Mouse (Mus musculus): ENCODE measurements around the gene Hoxd3. TPM values are rescaled to one million over a fixed set of nuclear protein-coding genes. Genes with fewer than 3 reads are reported as not detected.

The Hoxd3 gene
- polyA plus RNA-seq, 1 experiment: not detected

DNA sequence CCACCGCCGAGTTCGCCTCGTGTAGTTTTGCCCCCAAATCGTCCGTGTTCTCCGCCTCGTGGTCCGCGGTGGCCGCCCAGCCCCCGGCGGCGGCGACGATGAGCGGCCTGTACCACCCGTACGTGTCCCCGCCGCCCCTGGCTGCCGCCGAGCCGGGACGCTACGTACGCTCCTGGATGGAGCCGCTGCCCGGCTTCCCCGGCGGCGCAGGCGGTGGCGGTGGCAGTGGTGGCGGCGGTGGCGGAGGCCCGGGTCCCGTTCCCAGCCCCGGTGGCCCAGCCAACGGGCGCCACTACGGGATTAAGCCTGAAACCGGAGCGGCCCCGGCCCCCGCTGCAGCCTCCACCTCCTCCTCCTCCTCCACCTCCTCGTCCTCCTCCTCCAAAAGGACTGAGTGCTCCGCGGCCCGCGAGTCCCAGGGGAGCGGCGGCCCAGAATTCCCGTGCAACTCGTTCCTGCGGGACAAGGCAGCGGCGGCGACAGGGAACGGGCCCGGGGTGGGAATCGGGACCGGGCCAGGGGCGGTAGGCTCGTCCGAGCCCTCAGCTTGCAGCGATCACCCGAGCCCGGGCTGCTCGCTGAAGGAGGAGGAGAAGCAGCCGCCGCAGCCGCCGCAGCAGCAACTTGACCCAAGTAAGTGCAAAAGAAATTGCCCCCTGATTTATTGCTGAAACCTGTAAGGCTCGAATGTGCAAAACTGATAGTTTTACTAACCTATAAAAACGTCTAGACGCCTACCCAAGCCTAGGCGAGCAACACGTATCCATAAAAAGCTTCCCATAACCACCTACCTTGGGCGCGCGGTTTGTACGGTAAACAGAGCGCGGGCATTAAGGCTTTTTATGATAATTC lies 13.3 kb upstream of the Hoxd3 start:
- TF ChIP-seq EP300 (IDR thresholded peaks at IDR 0.05; ENCODE audit: insufficient read depth, low read depth, low read length) (no peak), CTCF (IDR thresholded peaks at IDR 0.05; ENCODE audit: low read depth, low read length) (no peak), POLR2A (IDR thresholded peaks at IDR 0.05; ENCODE audit: insufficient read depth, low read length) (no peak)
- no peaks in the 10 kb centered on the region for H3K9me3 ChIP-seq (replicated peaks; ENCODE audit: control insufficient read depth, insufficient read depth, low read length, poor library complexity, severe bottlenecking)
- peaks cover 56% of the 10 kb centered on the region for H3K27me3 ChIP-seq (ENCODE audit: control insufficient read depth, insufficient read depth, low read length, poor library complexity, severe bottlenecking)
- peak overlapping the region; percentile 54 for H3K4me3 ChIP-seq (ENCODE audit: low read depth, low read length)
- no peaks in the 10 kb centered on the region for H3K4me1 ChIP-seq (ENCODE audit: control insufficient read depth, insufficient read depth, low read length)
- H3K9ac ChIP-seq (ENCODE audit: low read depth, poor library complexity, severe bottlenecking): peak overlapping the region; percentile 59
- no peak overlapping the region for H3K27ac ChIP-seq (ENCODE audit: insufficient read depth, low read length)
- H3K36me3 ChIP-seq (ENCODE audit: control insufficient read depth, insufficient read depth, low read length, poor library complexity, severe bottlenecking): no peaks in the 10 kb centered on the region

DNA sequence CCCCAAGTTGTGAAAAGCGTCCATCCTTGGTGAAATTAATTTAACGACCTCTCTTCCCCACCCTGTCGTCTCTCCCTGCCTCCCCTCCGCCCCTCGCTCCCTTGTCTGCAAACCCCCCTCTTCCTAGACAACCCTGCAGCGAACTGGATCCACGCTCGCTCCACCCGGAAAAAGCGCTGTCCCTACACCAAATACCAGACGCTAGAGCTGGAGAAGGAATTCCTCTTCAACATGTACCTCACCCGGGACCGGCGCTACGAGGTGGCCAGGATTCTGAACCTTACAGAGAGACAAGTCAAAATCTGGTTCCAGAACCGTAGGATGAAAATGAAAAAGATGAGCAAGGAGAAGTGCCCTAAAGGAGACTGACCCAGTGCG lies 12.7 kb upstream of the Hoxd3 start:
- no peaks in the 10 kb centered on the region for H3K9me3 ChIP-seq (replicated peaks; ENCODE audit: control insufficient read depth, insufficient read depth, low read length, poor library complexity, severe bottlenecking)
- H3K27ac ChIP-seq (ENCODE audit: insufficient read depth, low read length): no peak overlapping the region
- TF ChIP-seq EP300 (IDR thresholded peaks at IDR 0.05; ENCODE audit: insufficient read depth, low read depth, low read length) (no peak), POLR2A (IDR thresholded peaks at IDR 0.05; ENCODE audit: insufficient read depth, low read length) (no peak), CTCF (IDR thresholded peaks at IDR 0.05; ENCODE audit: low read depth, low read length) (no peak)
- H3K4me1 ChIP-seq (ENCODE audit: control insufficient read depth, insufficient read depth, low read length): no peaks in the 10 kb centered on the region
- no peak overlapping the region for H3K9ac ChIP-seq (ENCODE audit: low read depth, poor library complexity, severe bottlenecking)
- H3K4me3 ChIP-seq (ENCODE audit: low read depth, low read length): no peak overlapping the region
- no peaks in the 10 kb centered on the region for H3K36me3 ChIP-seq (ENCODE audit: control insufficient read depth, insufficient read depth, low read length, poor library complexity, severe bottlenecking)
- peaks cover 56% of the 10 kb centered on the region for H3K27me3 ChIP-seq (ENCODE audit: control insufficient read depth, insufficient read depth, low read length, poor library complexity, severe bottlenecking)

DNA sequence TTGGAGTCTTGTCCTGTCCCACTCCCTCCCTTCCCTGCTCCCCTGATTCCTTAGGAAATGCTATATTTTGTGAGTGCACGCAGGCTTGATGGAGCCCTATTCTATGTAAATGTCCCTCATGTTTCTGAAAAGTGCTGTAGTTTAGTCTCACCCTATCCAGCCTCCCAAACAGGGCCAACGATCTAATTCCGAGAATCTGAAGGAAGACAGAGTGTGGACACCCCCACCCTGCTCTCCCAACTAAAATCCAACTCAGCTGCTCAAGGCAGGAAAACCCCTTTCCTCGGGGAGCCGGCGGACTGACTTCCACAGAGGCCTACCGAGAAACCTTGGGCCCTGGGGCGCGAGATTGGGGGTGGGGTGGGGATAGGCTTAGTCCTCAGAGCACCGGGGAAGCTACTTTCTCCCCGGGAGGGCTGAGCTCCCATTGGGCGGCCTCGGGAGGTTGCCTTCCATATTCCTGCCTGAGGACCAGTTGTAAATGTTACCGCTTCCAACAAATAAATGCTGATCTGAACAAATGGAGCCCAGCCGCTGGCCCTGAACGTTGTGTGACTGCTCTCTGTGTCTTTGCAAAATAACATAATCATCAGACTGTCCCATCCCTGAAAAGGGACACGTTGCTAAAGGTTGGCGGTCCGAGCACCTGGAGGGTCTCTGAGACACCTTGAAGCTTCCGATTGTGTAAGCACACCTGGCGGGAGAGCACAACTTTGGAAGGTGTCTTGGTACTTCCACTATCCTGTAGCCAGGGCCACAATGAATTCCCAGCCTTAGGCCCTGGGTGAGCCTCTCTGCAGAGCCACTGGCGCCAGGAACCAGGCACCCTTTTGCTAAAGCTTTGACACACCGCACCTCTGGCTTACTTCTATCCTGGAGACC lies 11.8 kb upstream of the Hoxd3 start:
- Histone ChIP-seq H3K36me3 (ENCODE audit: control insufficient read depth, insufficient read depth, low read length, poor library complexity, severe bottlenecking) (no peaks in the 10 kb centered on the region), H3K27ac (ENCODE audit: insufficient read depth, low read length) (no peak overlapping the region), H3K9ac (ENCODE audit: low read depth, poor library complexity, severe bottlenecking) (no peak overlapping the region), H3K27me3 (ENCODE audit: control insufficient read depth, insufficient read depth, low read length, poor library complexity, severe bottlenecking) (peaks cover 64% of the 10 kb centered on the region), H3K4me3 (ENCODE audit: low read depth, low read length) (no peak overlapping the region), H3K9me3 (replicated peaks; ENCODE audit: control insufficient read depth, insufficient read depth, low read length, poor library complexity, severe bottlenecking) (no peaks in the 10 kb centered on the region), H3K4me1 (ENCODE audit: control insufficient read depth, insufficient read depth, low read length) (no peaks in the 10 kb centered on the region)
- no peak for TF ChIP-seq POLR2A (IDR thresholded peaks at IDR 0.05; ENCODE audit: insufficient read depth, low read length)
- TF ChIP-seq CTCF (IDR thresholded peaks at IDR 0.05; ENCODE audit: low read depth, low read length): no peak
- TF ChIP-seq EP300 (IDR thresholded peaks at IDR 0.05; ENCODE audit: insufficient read depth, low read depth, low read length): no peak

DNA sequence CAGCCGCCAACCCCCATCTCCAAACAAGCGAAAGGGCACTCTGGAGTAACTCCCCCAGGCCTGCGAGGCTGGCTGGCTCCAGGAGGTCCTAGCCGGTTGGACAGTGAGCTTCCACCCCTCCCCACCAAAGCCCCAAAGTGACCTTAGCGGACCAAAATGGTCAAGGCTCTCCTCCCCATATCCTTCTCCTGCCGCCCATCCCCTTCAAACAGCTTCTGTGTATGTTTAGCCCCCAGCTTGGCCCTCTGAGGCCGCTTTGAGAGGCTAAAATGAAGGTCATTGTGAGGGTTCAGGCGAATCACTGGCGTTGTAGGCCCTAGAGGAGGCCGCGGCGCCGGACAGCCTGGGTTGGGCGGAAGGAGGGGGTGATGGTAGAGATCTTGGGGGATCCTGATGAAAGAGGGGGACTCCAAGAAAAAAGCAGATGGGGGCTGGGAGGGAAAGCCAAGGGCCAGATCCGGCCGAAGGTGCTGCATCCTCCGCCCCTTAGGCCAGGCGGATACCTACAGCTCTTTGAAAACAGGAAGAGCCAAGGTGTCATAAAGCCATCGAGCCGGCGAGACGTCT lies 11.1 kb upstream of the Hoxd3 start:
- no peaks in the 10 kb centered on the region for H3K4me1 ChIP-seq (ENCODE audit: control insufficient read depth, insufficient read depth, low read length)
- no peaks in the 10 kb centered on the region for H3K36me3 ChIP-seq (ENCODE audit: control insufficient read depth, insufficient read depth, low read length, poor library complexity, severe bottlenecking)
- H3K27ac ChIP-seq (ENCODE audit: insufficient read depth, low read length): no peak overlapping the region
- no peaks in the 10 kb centered on the region for H3K9me3 ChIP-seq (replicated peaks; ENCODE audit: control insufficient read depth, insufficient read depth, low read length, poor library complexity, severe bottlenecking)
- H3K4me3 ChIP-seq (ENCODE audit: low read depth, low read length): no peak overlapping the region
- TF ChIP-seq CTCF (IDR thresholded peaks at IDR 0.05; ENCODE audit: low read depth, low read length): no peak
- TF ChIP-seq POLR2A (IDR thresholded peaks at IDR 0.05; ENCODE audit: insufficient read depth, low read length): no peak
- no peak overlapping the region for H3K9ac ChIP-seq (ENCODE audit: low read depth, poor library complexity, severe bottlenecking)
- peaks cover 64% of the 10 kb centered on the region for H3K27me3 ChIP-seq (ENCODE audit: control insufficient read depth, insufficient read depth, low read length, poor library complexity, severe bottlenecking)

DNA sequence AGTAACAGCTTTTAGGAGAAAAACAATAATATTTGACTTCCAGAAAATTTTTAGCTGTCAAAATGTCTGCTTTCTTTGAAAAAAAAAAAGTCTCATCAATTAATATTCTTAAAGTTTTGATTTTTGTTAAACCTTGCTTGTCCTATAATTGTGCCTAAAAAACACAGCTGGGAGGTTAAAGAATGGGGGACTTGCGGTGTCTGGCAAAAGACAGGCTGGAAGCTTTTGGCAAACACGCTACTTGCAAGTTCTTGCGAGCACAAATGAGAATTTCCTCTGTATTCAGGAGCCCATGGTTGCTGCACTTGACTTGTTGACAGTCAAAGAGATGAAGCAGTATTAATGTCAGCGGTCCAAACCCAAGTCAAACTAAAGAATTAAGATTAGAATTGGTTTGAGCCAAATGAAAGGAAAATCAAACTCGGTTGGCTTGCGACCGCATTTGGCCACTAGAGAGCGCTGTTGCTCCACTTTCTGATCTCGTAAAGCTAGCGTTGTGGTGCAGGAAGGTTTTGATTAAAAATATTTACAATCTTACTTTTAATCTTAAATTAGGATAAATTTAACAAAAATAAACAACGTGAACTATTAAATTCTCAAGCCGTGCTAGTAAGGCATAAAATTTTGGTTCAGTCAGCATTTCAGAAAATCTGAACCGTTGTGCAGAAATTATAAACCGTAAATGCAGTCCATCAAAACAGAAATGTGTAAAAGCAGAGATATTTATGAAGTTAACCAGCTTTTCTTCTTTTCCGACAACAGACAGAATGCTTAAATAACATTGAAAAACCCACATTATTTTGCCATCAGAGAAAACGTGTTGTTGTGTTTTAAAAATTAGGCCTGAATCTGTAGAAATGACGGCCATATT lies 9.5 kb upstream of the Hoxd3 start:
- H3K4me3 ChIP-seq (ENCODE audit: low read depth, low read length): no peak overlapping the region
- no peaks in the 10 kb centered on the region for H3K4me1 ChIP-seq (ENCODE audit: control insufficient read depth, insufficient read depth, low read length)
- no peak for TF ChIP-seq POLR2A (IDR thresholded peaks at IDR 0.05; ENCODE audit: insufficient read depth, low read length)
- peak; percentile 80 for TF ChIP-seq CTCF (IDR thresholded peaks at IDR 0.05; ENCODE audit: low read depth, low read length)
- no peak for TF ChIP-seq EP300 (IDR thresholded peaks at IDR 0.05; ENCODE audit: insufficient read depth, low read depth, low read length)
- peaks cover 65% of the 10 kb centered on the region for H3K27me3 ChIP-seq (ENCODE audit: control insufficient read depth, insufficient read depth, low read length, poor library complexity, severe bottlenecking)
- no peak overlapping the region for H3K9ac ChIP-seq (ENCODE audit: low read depth, poor library complexity, severe bottlenecking)
- no peaks in the 10 kb centered on the region for H3K36me3 ChIP-seq (ENCODE audit: control insufficient read depth, insufficient read depth, low read length, poor library complexity, severe bottlenecking)
- no peaks in the 10 kb centered on the region for H3K9me3 ChIP-seq (replicated peaks; ENCODE audit: control insufficient read depth, insufficient read depth, low read length, poor library complexity, severe bottlenecking)
- H3K27ac ChIP-seq (ENCODE audit: insufficient read depth, low read length): no peak overlapping the region

Data from ES-Bruce4 (cell line).